Mouse (Mus musculus) CH12.LX (cell line): ENCODE results near the gene AW551984. TPM values are rescaled to one million over a fixed set of nuclear protein-coding genes. Genes with fewer than 3 reads are reported as not detected.

Source experiments
- DNase-seq: peaks from one replicate; pipeline ENCODE4 v3.0.0-alpha.2; 2013; ENCODE audit errors: extremely low read depth
- H3K27ac ChIP-seq: 2 replicates; pipeline ENCODE4 v1.5.1; 2012; ENCODE audit warnings: low read depth, mild to moderate bottlenecking, control low read depth, moderate library complexity; ENCODE audit not compliant: insufficient read depth
- H3K27me3 ChIP-seq: replicated peaks from 2 replicates; pipeline ENCODE3; 2012; ENCODE audit warnings: inconsistent platforms
- H3K36me3 ChIP-seq, 2 experiments: replicated peaks in 1 of 2; 2 replicates each; pipeline versions ENCODE3 to v1.6.1; 2012; ENCODE audit warnings: inconsistent platforms in 1 of 2, low read length in 1 of 2, mild to moderate bottlenecking in 1 of 2, mixed read lengths in 1 of 2, moderate library complexity in 1 of 2; ENCODE audit not compliant: control insufficient read depth in 1 of 2, insufficient read depth in 1 of 2
- H3K4me1 ChIP-seq, 2 experiments: 2 replicates each; pipeline ENCODE4 v1.6.1; 2012; ENCODE audit warnings: inconsistent platforms in 1 of 2, moderate library complexity in 1 of 2; ENCODE audit not compliant: insufficient read depth in 2 of 2, control insufficient read depth in 1 of 2
- H3K4me2 ChIP-seq: 2 replicates; pipeline ENCODE4 v1.6.1; 2012; ENCODE audit warnings: low read depth, mild to moderate bottlenecking, control low read depth; ENCODE audit not compliant: poor library complexity, insufficient read depth, severe bottlenecking
- H3K4me3 ChIP-seq, 3 experiments: fragments of 150-350 bp in 1 of 3; sonication (generic) in 1 of 3; replicated peaks in 1 of 3; 2 replicates each; pipeline versions ENCODE3 to v1.5.1; 2011 to 2012; ENCODE audit warnings: low read depth in 2 of 3, low read length in 2 of 3, mild to moderate bottlenecking in 2 of 3, moderate library complexity in 2 of 3, control low read depth in 1 of 3, improper control_type of control experiment in 1 of 3, inconsistent platforms in 1 of 3, mixed read lengths in 1 of 3; ENCODE audit not compliant: poor library complexity in 1 of 3
- H3K79me2 ChIP-seq: replicated peaks from 2 replicates; pipeline ENCODE4 v1.6.1; 2012; ENCODE audit warnings: mild to moderate bottlenecking, moderate library complexity; ENCODE audit not compliant: control insufficient read depth, poor library complexity, insufficient read depth, severe bottlenecking; ENCODE audit errors: extremely low read depth
- H3K9ac ChIP-seq: 2 replicates; pipeline ENCODE4 v1.6.1; 2012; ENCODE audit warnings: low read depth, mild to moderate bottlenecking, control low read depth, moderate library complexity; ENCODE audit not compliant: insufficient read depth
- H3K9me3 ChIP-seq: replicated peaks from 2 replicates; pipeline ENCODE3; 2012; ENCODE audit warnings: low read length, inconsistent platforms, mixed read lengths
- BHLHE40 ChIP-seq: IDR thresholded peaks from 2 replicates; pipeline ENCODE4 v1.6.1; 2011; ENCODE audit warnings: mild to moderate bottlenecking, low read depth, low read length, improper control_type of control experiment
- CHD1 ChIP-seq: IDR thresholded peaks from 2 replicates; pipeline ENCODE4 v1.6.1; 2012; ENCODE audit warnings: low read depth, low read length, improper control_type of control experiment, inconsistent platforms
- CHD2 ChIP-seq: IDR thresholded peaks from 2 replicates; pipeline ENCODE4 v1.6.1; 2011; ENCODE audit warnings: low read length, improper control_type of control experiment
- CTCF ChIP-seq, 2 experiments: IDR thresholded peaks in 1 of 2; conservative IDR thresholded peaks in 1 of 2; 2 replicates each; pipeline ENCODE4 v1.5.1; 2011 to 2012; ENCODE audit warnings: low read depth in 2 of 2, low read length in 2 of 2, improper control_type of control experiment in 1 of 2, inconsistent platforms in 1 of 2, mild to moderate bottlenecking in 1 of 2, moderate library complexity in 1 of 2
- E2F4 ChIP-seq: IDR thresholded peaks from 2 replicates; pipeline ENCODE4 v1.6.1; 2011; ENCODE audit warnings: low read depth, low read length, improper control_type of control experiment; ENCODE audit not compliant: insufficient replicate concordance
- ELF1 ChIP-seq: IDR thresholded peaks from 2 replicates; pipeline ENCODE4 v1.6.1; 2014; ENCODE audit warnings: low read depth, mild to moderate bottlenecking, inconsistent platforms, low read length, improper control_type of control experiment
- ETS1 ChIP-seq: conservative IDR thresholded peaks from 2 replicates; pipeline ENCODE4 v1.6.1; 2012; ENCODE audit warnings: low read depth, mild to moderate bottlenecking, inconsistent platforms, low read length, improper control_type of control experiment, moderate library complexity
- GABPA ChIP-seq: IDR thresholded peaks from 2 replicates; pipeline ENCODE4 v1.6.1; 2012; ENCODE audit warnings: low read depth, low read length, improper control_type of control experiment, inconsistent platforms; ENCODE audit not compliant: insufficient replicate concordance
- HCFC1 ChIP-seq: IDR thresholded peaks from 2 replicates; pipeline ENCODE4 v1.6.1; 2012; ENCODE audit warnings: low read depth, mild to moderate bottlenecking, inconsistent platforms, low read length, improper control_type of control experiment
- IRF4 ChIP-seq: IDR thresholded peaks from 2 replicates; pipeline ENCODE4 v1.6.1; 2014; ENCODE audit warnings: low read depth, mild to moderate bottlenecking, inconsistent platforms, low read length, improper control_type of control experiment
- MAZ ChIP-seq: IDR thresholded peaks from 2 replicates; pipeline ENCODE4 v1.6.1; 2012; ENCODE audit warnings: low read depth, mild to moderate bottlenecking, inconsistent platforms, low read length, improper control_type of control experiment, moderate library complexity
- MYC ChIP-seq: IDR thresholded peaks from 2 replicates; pipeline ENCODE4 v1.6.1; 2011; ENCODE audit warnings: low read depth, mild to moderate bottlenecking, improper control_type of control experiment, low read length
- NELFE ChIP-seq: IDR thresholded peaks from 2 replicates; pipeline ENCODE4 v1.6.1; 2011; ENCODE audit warnings: low read depth, low read length, improper control_type of control experiment
- PAX5 ChIP-seq: IDR thresholded peaks from 2 replicates; pipeline ENCODE4 v1.6.1; 2012; ENCODE audit warnings: low read length, inconsistent platforms, mixed read lengths
- POLR2A ChIP-seq: IDR thresholded peaks from 2 replicates; pipeline ENCODE4 v1.6.1; 2011; ENCODE audit warnings: low read depth, mild to moderate bottlenecking, improper control_type of control experiment, low read length
- RAD21 ChIP-seq: IDR thresholded peaks from 2 replicates; pipeline ENCODE4 v1.6.1; 2011; ENCODE audit warnings: low read depth, mild to moderate bottlenecking, low read length, improper control_type of control experiment, moderate library complexity
- SMC3 ChIP-seq: IDR thresholded peaks from 2 replicates; pipeline ENCODE4 v1.6.1; 2011; ENCODE audit warnings: low read depth, low read length, improper control_type of control experiment
- TBP ChIP-seq: conservative IDR thresholded peaks from 2 replicates; pipeline ENCODE4 v1.6.1; 2011; ENCODE audit warnings: low read depth, low read length, improper control_type of control experiment
- TCF12 ChIP-seq: IDR thresholded peaks from 2 replicates; pipeline ENCODE4 v1.6.1; 2014; ENCODE audit warnings: low read depth, mild to moderate bottlenecking, inconsistent platforms, low read length, improper control_type of control experiment
- USF1 ChIP-seq: IDR thresholded peaks from 2 replicates; pipeline ENCODE4 v1.6.1; 2014; ENCODE audit warnings: low read depth, mild to moderate bottlenecking, inconsistent platforms, low read length, improper control_type of control experiment
- ZC3H11A ChIP-seq: IDR thresholded peaks from 2 replicates; pipeline ENCODE4 v1.6.1; 2012; ENCODE audit warnings: low read depth, mild to moderate bottlenecking, inconsistent platforms, low read length, improper control_type of control experiment
- ZKSCAN1 ChIP-seq: IDR thresholded peaks from 2 replicates; pipeline ENCODE4 v1.6.1; 2012; ENCODE audit warnings: low read depth, inconsistent platforms, low read length, improper control_type of control experiment, borderline replicate concordance
- ZMIZ1 ChIP-seq: IDR thresholded peaks from 2 replicates; pipeline ENCODE4 v1.6.1; 2012; ENCODE audit warnings: low read depth, mild to moderate bottlenecking, inconsistent platforms, low read length, improper control_type of control experiment
- ZNF384 ChIP-seq: IDR thresholded peaks from 2 replicates; pipeline ENCODE4 v1.6.1; 2012; ENCODE audit warnings: low read depth, low read length, improper control_type of control experiment, inconsistent platforms
- dilution Hi-C: fragments of 300-500 bp; cut with MboI; formaldehyde crosslinking; loops from 2 replicates; pipeline ENCODE4 v1.14.3; 2020; ENCODE audit warnings: low sequenced_read_pairs; ENCODE audit not compliant: extremely low pct_unique_long_range_greater_than_20kb, extremely low pct_ligation_motif_present
- in situ Hi-C: fragments of 300-500 bp; cut with MboI; formaldehyde crosslinking; loops from 3 replicates; pipeline ENCODE4 v1.14.3; 2019; ENCODE audit warnings: low sequenced_read_pairs, low pct_ligation_motif_present, low pct_unique_long_range_greater_than_20kb, mixed read lengths
- polyA plus RNA-seq: library from polyadenylated mRNA; unstranded; fragments of >175 nt; gene quantifications from 2 replicates; pipeline ENCODE4 v1.2.1, GENCODE M21; 2012; ENCODE audit warnings: low read depth; ENCODE audit not compliant: insufficient read length
- total RNA-seq, 2 experiments: library from RNA; depleted of rRNA; stranded (reverse); fragments of 300-350 nt in 1 of 2; fragments of >200 nt in 1 of 2; gene quantifications; 2 replicates each; pipeline ENCODE4 v1.2.3; 2012 to 2014

AW551984 gene
- total and polyA plus RNA-seq, 3 experiments, result not detected

GRCm38 (mm10) chr9:39603333-39603845 is 814 bp downstream of the AW551984 start:
- dilution Hi-C loops, result no loop called here
- no peak overlapping the region for H3K27ac ChIP-seq
- H3K4me3 ChIP-seq, result no peak overlapping the region
- in situ Hi-C loops, result no loop called here
- H3K79me2 ChIP-seq, result no peaks in the 10 kb centered on the region
- H3K9me3 ChIP-seq, result no peaks in the 10 kb centered on the region
- no peak overlapping the region for H3K4me2 ChIP-seq
- no peaks in the 10 kb centered on the region for H3K4me1 ChIP-seq
- DNase-seq, result no peak
- H3K27me3 ChIP-seq, result no peaks in the 10 kb centered on the region
- no peaks in the 10 kb centered on the region for H3K36me3 ChIP-seq
- H3K9ac ChIP-seq, result no peak overlapping the region
- TF ChIP-seq PAX5 (no peak), CHD2 (no peak), GABPA (no peak), IRF4 (no peak), MAZ (no peak), ETS1 (no peak), USF1 (no peak), BHLHE40 (no peak), SMC3 (no peak), CTCF (conservative IDR thresholded peaks at IDR 0.05 in 1 of 2, IDR thresholded peaks at IDR 0.05 in 1 of 2; ENCODE audit: low read depth in 2 of 2, low read length in 2 of 2) (no peak), CHD1 (no peak), TBP (no peak), HCFC1 (no peak)

- dilution Hi-C loops (no loop called here), in situ Hi-C loops (no loop called here)
- H3K27me3 ChIP-seq, result no peaks in the 10 kb centered on the region
- DNase-seq, result no peak
- H3K36me3 ChIP-seq, result no peaks in the 10 kb centered on the region
- no peak overlapping the region for H3K4me3 ChIP-seq
- H3K79me2 ChIP-seq, result no peaks in the 10 kb centered on the region
- H3K9me3 ChIP-seq, result no peaks in the 10 kb centered on the region
- no peak overlapping the region for H3K27ac ChIP-seq
- H3K9ac ChIP-seq, result no peak overlapping the region
- no peak overlapping the region for H3K4me2 ChIP-seq
- no peak for TF ChIP-seq ZNF384
- TF ChIP-seq RAD21, result no peak
- no peak for TF ChIP-seq E2F4
- no peak for TF ChIP-seq ZMIZ1
- TF ChIP-seq MYC, result no peak
- no peak for TF ChIP-seq POLR2A
- no peak for TF ChIP-seq IRF4
- no peak for TF ChIP-seq ZC3H11A
- TF ChIP-seq USF1, result no peak
- TF ChIP-seq SMC3, result no peak
- no peak for TF ChIP-seq TCF12
- TF ChIP-seq ZKSCAN1, result no peak
- TF ChIP-seq PAX5, result no peak
- TF ChIP-seq NELFE, result no peak
- TF ChIP-seq ELF1, result no peak
- no peaks in the 10 kb centered on the region for H3K4me1 ChIP-seq
Measured at GRCm38 (mm10) chr9:39602536-39603332, 1.5 kb downstream of the AW551984 start.
